Mouse (Mus musculus) heart, adult 11 months (tissue): Measurements from ENCODE around the gene Rad51b.

ENCODE experiments used
- DNase-seq: peaks from one replicate; pipeline ENCODE4 v3.0.0; 2022

Gene Rad51b

DNA sequence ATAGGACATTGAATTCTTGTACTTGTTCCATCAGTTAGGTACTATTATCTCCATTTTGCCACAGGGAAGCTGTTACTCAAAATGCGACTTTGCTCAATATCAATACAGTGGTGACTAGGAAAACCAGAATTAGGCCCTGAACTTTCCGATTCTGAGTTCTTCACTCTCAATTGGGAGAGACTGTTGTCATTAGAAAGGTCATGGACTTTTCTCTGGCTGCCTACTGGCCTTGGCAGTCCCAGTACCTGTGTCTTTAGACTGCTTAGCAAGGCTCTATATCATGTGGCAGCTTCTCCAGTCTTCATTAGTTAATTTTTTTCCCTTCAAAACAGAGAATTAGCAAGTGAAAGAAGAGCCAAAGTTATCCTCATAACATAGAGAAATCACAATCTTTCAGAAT, 288.3 kb downstream of the Rad51b start:
- no peak for DNase-seq

DNA sequence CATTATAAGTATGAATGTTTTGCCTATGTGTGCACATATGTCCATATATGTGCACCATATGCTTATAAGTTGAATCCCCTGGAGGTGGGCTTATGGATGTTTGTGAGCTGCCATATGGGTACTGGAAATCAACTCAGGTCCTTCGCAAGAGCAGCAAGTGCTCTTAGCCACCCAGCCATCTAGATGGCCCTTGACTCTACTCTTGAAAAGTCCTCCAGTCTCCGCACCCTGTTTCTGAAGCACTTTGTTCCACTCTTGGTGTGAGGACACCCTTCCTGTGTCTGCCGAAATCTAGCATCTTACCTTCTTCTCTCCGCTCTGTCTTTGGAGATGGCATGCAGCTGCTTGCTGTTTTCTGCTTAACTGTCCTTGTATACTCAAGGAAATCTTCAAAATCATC, 291.7 kb downstream of the Rad51b start:
- no peak for DNase-seq

DNA sequence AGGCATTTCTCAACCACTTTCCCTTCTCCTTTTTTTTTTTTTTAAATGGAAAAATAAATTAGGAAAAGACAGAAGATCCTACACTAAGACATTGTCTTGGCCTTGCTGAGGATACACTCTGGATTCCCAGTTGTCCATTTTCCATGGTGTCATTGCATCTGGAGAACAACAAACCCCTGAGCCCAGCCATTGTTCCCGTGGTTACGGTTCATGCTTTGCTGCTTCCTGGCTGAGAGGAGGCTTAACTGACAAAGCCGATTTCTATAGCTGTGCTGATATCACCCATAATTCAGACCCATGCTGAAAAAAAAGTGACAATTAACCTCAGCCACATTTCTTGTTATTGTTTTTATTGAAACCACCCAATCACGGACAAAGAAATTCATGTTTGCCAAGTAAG, 295.1 kb downstream of the Rad51b start:
- no peak for DNase-seq

DNA sequence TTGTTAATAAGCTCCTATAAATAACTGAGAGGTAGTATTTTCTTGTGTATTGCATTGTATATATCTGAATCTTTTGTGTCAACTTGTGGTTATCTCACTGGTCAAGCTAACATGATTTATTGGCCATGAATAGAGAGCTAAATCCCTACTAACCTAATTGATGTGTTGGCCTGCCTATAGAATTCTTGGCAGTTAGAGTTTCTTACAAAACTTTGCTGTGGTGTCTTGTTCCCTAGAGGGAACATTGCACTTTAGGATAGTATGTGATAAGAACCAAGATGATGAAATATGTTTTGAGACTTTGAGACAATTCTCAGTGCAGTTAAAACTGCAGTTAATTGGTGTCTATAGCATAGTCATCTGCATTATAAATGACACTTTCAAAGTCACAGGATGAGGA, 299.8 kb downstream of the Rad51b start:
- DNase-seq = no peak

DNA sequence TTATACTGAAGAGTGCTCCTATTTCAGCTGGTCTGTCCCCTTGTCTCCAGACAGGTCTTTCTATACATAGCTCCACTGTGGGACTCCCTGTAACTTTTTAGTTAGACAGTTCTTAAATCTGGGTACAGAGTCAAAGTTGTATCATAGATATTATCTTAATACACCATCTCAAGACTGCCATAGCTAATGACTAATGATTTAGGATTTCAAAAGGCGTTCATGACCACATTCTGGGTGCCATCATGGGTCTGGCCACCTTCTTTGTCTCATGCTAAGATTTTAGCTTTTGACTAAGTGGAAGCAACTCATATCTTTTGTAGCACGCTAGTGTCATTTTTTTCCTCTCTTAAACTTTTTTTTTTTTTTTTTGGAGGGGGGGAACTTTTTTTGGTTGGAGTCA, 300.3 kb downstream of the Rad51b start:
- DNase-seq = no peak

DNA sequence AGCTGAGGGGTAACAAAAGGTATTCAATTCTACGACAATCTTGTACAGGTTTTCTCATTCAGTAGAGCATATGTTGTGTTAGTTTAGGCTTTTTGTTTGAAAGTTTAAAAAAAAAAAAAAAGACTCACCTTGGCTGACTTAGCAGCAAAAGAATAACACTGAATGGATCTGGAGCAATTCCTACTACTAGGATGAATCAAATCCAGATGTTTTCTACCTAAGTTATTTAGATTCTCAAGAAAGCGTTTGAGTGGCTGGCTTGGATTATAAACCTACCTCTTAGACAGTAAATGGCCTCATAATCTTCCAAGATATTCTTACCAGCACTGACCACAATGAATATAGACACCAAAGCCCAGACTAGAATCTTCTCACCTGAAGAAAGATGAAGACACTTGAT, 300.7 kb downstream of the Rad51b start:
- no peak for DNase-seq

DNA sequence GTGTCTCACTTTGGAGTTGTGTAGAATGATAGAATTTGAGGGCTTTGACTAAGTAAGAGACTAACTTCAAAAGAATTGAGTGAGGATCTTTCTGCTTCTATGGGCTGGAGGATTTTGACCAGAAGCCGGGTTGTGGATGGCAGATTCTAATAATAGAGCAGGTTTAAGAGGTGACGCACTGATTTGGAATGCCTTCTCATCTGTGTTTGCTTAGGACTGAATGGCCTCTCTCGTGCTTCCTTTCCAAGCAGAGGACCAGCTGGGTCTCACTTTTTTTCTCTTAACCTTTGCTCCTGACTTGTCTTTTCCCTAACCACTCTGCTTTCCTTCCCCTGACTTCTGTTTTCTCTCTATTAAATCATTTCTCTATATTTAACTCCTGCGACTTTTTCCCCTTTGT, 301.4 kb downstream of the Rad51b start:
- DNase-seq = peak; percentile 95

DNA sequence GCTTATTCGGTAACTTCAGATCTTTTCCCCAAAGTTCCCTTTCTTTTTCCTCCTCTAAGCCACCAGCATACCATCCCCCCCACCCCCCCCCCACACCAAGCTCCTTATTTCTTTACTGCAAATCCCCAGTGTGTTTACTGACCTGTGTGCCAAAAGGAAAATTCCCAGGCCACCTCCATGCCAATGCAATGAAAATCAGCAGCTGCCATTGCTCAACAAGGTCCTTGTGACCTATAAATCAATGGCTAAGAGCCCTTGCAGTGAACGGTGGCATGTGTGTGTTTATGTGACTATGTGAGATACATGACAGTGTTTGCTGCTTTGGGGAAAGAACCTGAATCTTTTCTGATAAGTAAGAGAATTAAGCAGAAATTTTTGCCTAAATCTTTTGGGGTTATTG, 301.8 kb downstream of the Rad51b start:
- no peak for DNase-seq

DNA sequence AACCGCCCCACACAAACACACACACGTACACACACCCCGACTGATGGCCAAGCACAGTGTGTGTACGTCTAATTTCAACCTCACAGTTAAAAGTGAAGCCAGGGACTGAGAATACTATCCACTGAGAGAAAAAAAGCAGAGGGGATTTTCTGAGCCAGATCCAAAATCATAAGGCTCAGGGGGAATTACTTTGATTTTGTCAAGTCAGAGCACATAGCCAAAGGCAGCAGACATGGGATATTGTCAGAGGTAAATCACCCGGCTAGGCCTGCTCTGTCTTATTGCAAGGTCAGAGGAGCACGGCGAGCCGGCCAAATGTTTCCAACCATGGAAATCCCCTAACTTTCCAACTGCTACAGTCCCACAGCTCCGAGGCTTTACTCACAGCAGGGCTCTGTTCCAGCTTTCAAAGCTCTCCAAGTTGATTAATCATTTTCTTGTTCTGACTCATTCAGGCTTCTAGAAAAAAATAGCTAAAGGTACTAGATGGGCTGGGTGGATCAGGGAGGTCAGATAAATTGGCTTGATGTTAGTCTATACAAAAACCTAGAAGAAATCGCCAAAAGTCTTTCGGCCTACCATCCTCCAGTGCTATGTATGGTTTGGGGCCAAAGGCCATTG, 303.2 kb downstream of the Rad51b start:
- peak; percentile 99 for DNase-seq

DNA sequence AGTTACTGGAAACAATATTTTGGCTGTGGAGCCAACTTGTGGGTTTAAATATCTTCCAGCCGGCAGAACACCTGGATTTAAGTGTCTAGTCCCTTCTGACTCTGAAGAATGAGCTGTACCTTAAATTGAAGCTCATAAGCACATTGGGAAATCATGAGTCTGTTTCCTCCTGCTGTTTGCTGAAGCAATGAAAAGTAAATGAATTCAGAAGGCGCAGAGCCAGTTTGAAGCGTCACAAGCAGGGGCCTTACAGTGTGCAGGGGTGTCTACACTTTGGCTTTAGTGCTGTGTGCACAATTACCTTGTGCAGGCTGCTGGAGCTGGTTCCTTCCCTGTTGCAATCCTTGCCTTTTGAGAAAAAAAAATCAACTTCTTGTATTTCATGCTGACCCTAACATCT, 305.6 kb downstream of the Rad51b start:
- DNase-seq = no peak

DNA sequence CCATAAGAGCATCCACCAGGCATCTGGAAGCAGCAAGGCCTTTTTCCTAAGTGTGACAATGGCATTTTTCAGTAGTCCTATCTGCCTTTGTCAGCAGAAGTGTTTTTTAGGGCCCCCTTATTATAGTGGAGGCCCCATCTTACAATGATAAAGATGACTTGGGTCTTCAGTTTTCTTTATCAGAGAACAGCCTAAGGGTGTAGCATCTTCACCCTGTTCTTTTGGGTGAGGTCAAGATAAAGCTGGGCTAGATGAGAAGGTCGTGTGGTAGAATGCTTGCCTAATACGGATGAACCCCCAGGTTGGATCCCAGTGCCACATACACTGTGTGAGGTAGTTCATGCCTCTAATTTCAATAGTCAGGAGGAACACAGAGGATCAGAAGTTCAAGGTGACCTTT, 307.8 kb downstream of the Rad51b start:
- DNase-seq = no peak

DNA sequence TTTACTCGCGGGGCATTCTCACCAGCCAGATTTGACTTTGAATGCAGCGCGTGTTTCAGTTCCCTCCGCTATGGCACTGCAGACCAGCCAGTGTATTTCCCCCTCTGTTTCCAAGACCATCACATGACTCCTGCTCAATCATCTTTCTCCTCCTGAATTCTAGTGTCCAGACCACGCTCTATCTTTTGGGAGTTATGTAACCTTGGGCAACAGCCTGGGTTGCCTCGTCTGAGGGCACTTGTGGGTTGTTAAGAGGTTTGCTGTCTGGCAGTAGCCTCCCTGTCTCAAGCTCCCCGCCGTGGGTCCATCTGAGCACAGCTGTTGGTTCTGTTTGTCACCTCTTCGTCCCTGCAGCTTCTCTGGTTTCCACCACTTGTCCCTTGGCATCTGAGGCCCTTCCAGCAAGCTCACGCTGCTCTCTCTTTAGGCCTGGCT, 309.1 kb downstream of the Rad51b start:
- no peak for DNase-seq

DNA sequence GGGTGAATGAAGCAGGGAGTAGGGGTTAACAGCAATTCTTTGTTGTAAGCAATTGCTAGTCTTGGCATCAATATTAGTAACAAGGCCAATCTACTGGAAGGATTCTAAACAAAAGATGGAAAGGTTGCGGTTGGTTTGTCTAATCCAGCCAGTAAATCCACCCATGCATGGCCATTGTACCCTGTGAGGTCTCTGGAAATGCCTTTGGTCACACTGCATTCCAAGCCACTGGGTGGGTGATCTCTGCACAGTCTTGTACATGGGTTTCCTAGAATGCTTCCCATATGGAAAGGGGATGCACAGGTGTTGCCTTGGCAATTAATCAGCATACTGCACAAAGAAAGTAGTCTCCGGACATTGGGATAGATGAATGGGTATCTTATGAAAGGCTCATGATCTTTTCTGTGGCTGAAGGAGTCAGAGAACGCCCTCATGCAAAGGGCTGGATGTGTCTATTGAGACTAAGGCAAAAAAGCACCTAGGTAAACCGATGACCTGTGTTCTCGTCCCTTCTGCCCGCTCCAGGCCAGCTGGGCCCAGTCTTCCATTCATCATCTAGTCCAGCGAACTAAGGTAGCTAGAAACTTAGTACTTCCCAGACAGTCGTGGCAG, 312.4 kb downstream of the Rad51b start:
- DNase-seq = no peak

DNA sequence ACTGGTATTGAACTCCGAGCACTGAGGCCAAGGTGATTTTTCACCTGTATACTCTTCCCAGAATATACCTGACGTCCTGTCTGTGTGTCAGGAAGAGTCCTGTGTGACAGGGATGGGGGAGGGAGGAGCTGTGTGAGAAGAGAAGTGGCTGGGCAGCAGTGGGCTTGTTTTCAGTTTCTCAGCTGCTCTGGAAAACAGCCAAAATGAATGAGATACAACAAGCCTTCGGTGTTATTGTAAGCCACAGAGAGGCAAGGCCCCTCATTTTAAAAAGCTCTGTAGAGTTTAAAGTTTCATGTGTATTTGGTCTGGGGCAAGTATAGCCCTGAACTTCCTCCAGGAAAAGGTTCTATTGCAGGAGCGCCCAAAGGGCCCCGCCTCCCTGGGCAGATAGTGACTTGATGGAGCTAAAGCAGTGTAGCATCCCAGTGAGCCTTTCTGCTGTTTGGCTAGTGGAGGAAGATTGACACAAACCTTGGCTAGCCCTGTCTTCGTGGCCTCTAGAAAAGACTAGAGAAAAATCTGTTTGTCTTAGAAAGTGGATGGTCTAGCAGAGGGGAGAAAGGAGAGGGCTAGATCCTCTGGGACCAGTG, 313.5 kb downstream of the Rad51b start:
- no peak for DNase-seq

DNA sequence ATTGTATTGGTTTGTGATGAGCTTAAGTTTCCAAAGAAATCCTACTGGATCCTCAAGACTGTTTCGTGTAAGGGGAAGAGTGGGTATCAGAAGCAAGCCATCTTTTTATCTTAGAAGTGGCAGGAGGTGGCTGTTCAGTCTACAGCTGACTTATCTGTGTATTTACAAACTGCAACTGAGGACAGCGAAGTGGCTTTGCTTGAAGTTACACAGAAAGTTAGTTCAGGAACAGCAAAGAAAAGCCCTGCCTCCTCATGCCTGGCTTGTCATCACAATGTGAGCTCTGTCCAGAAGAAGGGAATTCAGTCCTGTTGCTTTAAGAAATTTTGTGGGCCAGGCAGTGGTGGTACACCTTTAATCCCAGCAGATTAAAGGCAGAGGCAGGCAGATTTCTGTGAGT, 314.6 kb downstream of the Rad51b start:
- DNase-seq = no peak

DNA sequence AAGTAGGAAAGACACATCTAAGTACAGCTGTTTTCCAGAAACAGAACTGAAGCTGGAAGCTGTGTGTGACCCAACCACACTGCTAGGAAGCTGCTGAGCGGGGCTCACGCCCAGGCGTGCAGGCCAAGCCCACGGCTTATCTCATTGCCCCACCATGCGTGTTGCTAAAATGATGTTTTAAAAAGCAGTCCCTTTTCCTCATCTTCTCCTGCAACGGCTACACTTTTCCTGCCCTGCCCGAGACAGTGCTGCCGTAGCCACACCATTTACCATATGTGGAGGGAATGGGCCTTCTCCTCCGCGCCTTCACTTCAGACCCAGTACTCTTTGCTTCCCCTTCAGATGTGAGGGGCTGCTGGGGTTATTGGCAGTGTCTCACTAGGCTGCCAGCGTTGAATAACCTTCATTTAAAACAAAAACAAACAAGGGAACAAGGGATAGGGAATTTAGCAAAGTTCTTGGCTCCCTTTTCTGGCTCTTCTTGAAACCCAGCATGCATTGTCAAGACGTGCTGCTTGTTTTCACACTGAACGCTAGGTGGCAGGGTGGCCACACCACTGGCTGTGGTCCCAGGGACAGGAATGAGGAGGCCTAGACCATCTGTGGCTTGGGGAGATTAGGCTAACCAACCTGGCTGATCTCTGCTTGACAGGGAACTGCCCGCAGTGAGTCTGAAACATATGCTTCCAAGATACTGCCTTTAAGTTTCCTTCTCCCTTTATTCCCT, 315.4 kb downstream of the Rad51b start:
- peak; percentile 98 for DNase-seq

DNA sequence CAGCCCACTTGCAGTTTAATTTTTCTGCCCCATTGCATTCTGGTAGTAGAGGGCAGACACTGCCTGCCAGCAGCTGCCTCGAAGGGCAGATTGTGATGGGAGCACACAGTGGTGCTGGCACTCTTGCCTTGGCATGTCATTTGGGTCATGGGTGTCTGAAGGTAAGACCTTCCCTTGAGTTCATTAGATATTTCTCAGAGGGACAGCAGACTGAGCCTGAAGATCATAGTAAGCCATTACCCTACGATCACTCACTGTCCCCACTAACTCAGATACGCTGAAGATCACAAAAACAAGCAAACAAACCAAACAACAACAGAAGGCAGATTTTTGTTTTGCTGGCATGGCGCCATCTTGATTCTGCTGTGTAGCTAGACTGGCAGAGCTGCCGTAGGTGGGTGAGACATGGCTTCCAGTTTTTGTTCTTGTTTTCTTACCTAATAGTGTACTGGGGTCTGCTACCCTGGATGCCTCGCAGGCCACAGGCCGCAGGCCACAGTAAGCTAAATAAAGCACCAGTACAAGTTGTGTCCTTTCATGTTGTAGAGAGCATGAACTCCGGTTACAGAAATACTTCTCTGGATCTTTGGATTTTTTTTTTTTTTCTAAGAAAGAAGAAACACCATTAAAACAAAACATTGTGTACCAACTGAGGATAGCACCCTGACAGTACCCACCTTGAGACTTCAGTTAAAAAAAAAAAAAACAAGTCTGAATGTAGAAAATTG, 316.1 kb downstream of the Rad51b start:
- DNase-seq = peak; percentile 82

DNA sequence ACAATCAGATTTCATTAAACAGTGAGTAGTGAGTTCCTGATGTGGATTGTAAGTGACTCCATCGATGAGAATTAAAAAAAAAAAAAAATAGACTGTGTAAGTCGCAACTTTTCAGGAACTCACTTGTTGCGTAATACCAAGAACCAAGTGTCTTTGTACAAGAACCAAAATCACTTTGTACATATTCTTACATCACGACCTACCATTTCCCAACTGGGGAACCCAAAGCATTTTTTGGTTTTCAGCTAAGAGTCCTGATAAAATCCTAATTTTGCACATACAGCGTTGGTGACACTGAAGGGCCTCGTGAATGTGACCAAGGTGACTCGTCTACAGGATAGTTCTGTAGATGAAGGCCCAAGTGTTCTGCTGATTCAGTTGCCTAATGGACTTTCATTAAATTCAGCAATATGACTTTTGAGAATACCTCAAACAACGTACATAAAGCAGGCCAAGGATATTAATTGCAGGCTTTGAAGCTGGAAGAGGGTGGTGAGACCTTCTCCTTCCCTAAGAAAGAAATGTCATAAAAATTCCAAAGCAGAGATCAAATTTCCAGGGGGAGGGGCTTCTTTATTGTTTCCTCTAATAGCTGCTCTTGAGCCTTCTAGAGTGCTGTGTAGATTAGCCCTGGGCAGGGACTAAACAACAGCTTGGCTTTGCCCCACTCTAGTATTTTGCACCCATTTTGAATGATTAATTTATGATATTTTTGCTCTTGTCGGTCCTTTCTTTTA, 316.9 kb downstream of the Rad51b start:
- DNase-seq = peak; percentile 80

DNA sequence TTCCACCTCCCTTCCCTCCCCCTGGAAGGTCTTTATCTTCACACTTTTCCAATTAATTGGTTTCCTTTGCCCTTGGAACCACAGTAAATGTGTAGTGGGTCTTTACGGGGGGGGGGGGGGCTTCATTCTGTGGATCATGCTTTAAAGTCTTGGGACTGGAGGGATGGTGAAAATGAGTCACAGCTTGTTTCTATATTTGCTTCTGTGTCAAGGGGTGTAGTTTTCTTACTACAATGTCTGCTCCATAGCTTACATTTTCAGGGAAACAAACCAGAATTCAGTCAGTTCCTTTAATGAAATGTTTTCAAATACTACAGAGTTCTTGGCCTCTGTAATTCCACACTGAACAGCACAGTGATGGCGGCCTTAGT, 317.5 kb downstream of the Rad51b start:
- DNase-seq = no peak

DNA sequence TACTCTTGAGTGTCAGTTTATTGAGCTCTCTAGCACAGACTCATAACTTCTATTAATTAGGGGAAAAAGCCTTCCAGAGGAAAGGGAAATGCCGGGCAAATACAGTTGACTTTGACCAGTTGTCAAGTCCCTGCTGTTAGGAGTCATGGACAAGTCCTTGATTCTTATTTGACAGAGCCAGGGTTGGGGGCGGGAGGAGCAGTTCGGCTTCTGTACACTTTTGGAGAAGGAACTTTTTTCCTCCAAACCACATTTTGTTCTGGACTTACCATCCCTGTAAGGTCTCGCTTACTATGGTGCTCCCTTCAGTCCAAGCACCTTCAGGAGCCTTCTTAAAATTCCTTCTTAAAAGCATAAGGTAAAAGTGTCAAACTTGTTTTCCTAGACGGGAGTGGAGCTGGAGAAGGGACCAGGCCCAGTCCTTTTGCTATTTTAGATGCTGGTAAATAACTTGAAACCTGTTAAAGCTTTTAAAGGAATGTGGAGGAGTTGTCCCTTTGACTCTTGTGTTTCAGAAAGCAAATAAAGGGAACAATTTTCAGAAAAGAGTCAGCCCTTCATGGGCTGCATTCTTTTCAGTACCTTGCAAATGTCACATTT, 318.7 kb downstream of the Rad51b start:
- no peak for DNase-seq

DNA sequence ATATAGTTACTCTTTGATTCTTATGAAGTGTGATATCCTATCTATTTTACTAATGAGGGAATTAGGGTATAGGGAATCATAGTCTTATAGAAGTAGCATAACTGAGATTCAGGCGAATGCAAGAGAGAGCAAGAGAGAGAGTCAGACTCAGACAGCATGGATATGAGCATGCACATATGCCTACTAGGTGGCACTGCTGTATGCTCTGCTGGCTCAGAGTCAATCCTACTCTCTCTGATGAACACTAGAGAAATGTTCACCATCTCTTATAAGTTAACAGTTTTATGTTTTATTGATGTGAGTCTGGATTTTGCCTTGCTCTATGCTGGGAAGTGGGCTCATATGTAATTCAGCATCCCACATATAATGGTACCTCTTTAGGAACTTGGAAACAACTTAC, 321.9 kb downstream of the Rad51b start:
- DNase-seq = no peak

DNA sequence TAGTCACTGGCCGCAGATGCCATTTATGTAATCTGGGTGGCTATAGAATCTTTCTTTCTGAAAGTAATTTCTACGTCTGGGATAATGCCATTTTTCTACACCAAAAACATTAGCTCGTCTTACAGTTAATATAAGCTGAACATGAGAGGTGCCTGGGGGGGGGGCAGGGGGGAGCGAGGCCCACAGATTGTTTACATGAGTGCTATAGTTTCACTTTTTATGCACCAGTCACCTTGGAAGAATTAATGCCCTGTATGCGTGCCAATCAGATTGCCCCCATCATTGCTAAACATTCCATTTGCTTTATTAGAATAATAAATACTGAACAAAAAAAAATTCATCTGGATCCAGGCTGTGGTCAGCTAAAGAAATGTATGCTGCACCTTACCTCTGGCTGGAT, 323.6 kb downstream of the Rad51b start:
- peak; percentile 8 for DNase-seq
